Mouse (Mus musculus): ENCODE results near the gene Cyb5r4. TPM values are rescaled to one million over a fixed set of nuclear protein-coding genes. Genes with fewer than 3 reads are reported as not detected.
"Not testable (repeated sequence)": the region's sequence is repeated elsewhere in the genome, so short reads cannot be mapped to it uniquely, and the experiment has no call there.

The Cyb5r4 gene
- total RNA-seq (2021): 10 to 100 TPM; 26.2 to 33.6 TPM
- long read RNA-seq, experiment 1, transcript Cyb5r4-201 (16 exons, 2,644 nt): major isoform, 92 of 139 reads
- long read RNA-seq, experiment 1, partial matches to known transcripts: 2 of 139 reads
- long read RNA-seq, experiment 1, other reads (novel, unspliced or antisense): 45 of 139 reads
- long read RNA-seq, experiment 2, transcript Cyb5r4-201 (16 exons, 2,644 nt): major isoform, 62 of 112 reads
- long read RNA-seq, experiment 2, partial matches to known transcripts: 1 of 112 reads
- long read RNA-seq, experiment 2, other reads (novel, unspliced or antisense): 49 of 112 reads

DNA sequence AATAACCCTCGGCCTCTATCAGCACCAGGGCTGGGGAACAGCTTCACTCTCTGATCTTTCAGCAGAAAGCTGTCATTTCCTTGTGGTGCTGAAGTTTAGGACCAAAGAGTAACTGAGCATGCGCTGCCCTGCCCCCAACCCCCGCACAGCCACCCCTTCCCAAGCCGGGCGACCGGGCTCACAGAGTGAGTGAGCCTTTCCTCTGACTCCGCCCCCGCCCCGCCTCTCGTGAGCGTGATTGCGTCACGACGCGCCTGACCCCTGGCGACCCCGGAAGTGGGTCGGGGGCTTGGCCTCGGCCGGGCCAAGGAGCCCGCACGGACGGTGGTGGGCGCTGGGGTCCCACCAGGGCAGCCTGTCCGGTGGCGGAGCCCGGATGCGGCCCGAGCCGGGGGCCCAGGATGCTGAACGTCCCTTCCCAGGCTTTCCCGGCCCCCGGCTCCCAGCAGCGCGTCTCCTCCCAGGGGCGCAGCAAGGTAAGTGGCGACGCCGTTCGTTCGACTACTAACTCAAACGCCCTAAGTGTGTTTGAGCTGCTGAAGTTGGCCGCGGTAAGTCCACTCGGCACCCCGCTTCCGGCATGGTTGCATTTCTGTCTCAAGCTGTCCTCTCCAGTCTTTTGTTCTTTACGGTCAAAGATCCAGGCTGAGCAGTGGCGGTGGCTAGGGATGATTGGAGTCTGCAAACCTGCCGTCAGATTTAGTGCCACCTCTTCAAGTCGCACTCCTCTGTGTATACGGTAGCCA, at the start of gene Cyb5r4:
TSS of gene Cyb5r4 (plus strand) at position 237 of the 746 bp plus-strand sequence.
- intact Hi-C loops (cut with DNase I): loop anchor here (2.0 kb wide), 1 partner anchor 233 kb away; the partner anchor contains the start of gene Cep162
- H3K4me3 ChIP-seq: peak within 1 kb of the TSS; percentile 93
- no peak for TF ChIP-seq CTCF (IDR thresholded peaks at IDR 0.05)
- peak; percentile 97 for DNase-seq
- peak within 1 kb of the TSS; percentile 91 for H3K27ac ChIP-seq

DNA sequence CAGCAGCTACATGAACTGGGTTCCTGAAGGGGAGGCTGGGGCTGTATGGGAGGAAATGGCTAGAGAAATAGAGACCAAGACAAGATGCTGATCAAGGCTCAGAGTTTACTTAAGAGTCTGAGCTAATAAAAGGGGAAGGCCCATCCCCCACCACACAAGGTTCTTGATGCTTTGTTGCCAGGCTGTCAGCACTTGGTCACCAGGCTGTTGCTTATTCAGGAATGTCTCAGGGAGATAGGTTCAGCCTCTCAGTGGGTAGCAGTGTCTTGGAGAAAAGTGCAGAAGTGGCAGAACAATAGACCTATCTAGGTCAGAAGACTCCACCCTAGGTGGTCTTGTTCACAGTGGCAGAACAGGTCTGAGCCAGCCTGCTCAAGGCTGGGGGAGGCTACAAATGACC, 49.3 kb upstream of the Cyb5r4 start:
- intact Hi-C loops (cut with DNase I); H3K27ac ChIP-seq; DNase-seq; H3K4me3 ChIP-seq: not testable (repeated sequence)

DNA sequence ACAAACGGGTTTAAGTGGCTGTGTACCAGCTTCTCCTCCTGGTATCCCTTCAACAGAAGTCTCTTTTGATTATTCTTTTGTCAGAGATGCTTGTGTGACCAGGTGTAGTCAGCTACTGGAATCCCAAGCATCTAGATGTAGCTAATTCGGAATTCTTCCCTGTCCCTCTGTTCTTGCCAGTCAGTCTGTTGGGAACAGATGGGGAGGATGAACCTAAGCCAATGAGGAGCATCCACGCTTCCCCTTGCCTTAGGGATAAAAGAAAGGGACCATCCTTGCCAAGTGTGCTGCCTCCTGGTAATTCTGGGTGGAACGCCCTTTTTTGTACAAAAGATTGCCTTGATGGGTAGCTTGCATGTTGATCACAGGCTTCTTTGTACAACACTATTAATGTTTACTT, 48.3 kb upstream of the Cyb5r4 start:
- DNase-seq: no peak
- intact Hi-C loops (cut with DNase I): no loop called here
- no peak for TF ChIP-seq CTCF (IDR thresholded peaks at IDR 0.05)
- Histone ChIP-seq H3K27ac (no peak overlapping the region), H3K4me3 (no peak overlapping the region)

DNA sequence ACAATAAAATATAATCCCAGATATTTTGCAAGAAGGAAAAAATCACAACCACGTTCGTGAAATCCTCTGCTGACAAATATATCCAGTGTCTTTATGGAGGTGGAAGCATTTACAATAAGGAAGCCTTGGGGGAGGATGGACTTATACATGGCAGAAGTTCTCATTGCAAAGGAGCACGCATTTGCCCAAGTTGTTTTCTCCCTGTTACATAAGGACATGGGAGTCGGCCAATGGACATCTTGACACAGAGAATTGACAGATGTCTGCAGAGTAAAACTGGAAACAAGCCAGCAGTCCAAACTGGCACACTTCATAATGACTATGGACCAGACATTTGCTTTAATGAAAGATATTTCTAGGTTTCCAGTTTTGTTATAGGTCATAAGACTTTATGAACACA, 44.9 kb upstream of the Cyb5r4 start:
- DNase-seq: no peak
- H3K4me3 ChIP-seq: no peak overlapping the region
- intact Hi-C loops (cut with DNase I): no loop called here
- TF ChIP-seq CTCF (IDR thresholded peaks at IDR 0.05): no peak
- H3K27ac ChIP-seq: no peak overlapping the region

DNA sequence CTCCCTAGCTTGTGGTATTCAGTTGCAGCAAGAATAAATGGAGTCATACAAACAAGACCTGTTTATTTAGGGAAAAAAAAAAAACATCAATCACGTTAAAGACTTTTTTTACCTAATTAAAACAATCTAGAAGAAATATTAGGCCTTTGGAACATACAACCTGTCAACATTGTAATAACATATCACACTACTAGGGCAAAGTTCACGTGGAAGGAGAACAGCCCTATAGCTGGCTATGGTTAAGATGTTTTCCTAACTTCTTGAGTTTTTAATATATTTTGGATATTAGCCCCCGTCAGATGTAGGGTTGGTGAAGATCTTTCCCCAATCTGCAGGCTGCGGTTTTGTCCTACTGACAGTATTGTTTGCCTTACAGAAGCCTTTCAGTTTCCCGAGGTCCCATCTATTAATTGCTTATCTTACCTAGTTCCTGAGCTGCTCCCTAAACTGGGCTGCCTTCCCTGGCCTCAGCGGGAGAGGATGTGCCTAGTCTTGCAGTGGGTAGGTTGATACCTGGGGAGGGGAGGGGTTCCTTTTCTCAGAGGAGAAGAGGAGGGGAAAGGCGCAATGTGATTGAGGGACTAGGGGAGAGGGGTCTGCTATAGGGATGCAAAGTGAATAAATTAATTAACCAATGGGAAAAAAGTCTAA, 43.4 kb upstream of the Cyb5r4 start:
- DNase-seq: no peak
- H3K27ac ChIP-seq: no peak overlapping the region
- H3K4me3 ChIP-seq: no peak overlapping the region
- intact Hi-C loops (cut with DNase I): no loop called here
- TF ChIP-seq CTCF (IDR thresholded peaks at IDR 0.05): no peak

DNA sequence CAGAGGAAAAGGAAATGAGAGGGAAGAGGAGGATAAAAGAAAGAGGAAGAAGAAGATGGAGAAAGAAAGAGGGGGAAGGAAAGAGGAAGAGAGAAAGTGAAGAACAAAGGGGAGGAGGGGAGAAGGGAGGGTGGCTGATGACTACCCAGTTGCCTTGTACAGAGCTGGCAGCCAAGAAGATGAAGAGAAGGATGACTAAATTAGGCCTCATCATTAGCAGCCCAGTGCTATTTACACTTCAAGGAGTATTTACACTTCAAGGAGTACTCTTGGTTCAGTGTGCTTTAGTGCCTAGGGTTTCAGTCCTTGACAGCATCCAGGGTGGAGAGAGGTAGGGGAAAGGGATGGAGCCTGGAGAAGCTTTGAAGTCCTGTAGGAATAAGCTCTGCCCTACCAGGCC, 41.8 kb upstream of the Cyb5r4 start:
- no peak for TF ChIP-seq CTCF (IDR thresholded peaks at IDR 0.05)

DNA sequence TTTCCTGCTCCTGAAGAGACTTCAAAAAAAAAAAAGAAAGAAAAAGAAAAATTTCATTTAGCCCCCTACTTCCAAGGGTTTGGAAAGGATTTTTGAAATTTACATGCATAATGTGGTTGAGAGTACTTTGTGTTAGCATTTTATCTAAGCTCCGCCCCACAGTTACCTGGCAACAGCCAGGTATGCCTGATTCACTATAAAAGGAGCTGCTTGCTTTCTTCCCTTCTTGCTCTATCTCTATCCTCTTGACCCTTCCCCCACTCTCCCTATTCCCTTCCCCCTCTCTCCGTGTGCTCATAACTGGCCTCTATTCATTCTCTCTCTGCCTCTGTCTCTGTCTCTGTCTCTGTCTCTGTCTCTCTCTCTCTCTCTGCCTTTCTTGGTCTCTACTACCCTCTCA, 40.9 kb upstream of the Cyb5r4 start:
- DNase-seq: no peak
- no peak overlapping the region for H3K27ac ChIP-seq
- no peak for TF ChIP-seq CTCF (IDR thresholded peaks at IDR 0.05)
- H3K4me3 ChIP-seq: no peak overlapping the region
- intact Hi-C loops (cut with DNase I): no loop called here

More for the DNA sequence above, 41.8 kb upstream of the Cyb5r4 start:
- intact Hi-C loops (cut with DNase I): no loop called here
- Histone ChIP-seq H3K27ac (no peak overlapping the region), H3K4me3 (no peak overlapping the region)
- no peak for DNase-seq

DNA sequence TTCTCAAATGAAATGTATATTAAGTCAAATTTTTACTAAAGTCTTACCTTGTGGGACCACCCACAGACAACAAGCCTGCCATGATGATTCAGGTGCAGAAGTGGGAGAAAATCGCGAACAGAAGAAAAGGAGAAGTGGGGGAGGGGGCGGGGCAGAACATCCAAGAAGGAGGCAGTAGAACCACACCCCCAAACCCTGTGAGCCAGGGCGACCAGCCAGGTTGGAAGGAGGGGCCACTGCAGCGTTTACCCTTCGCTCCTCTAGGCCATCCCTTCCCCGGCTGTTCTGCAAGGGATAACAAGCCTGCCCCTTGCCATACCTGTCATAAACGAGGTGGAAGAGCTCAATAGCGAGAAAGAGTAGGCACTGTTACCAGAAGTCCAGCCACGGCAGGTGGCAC, 40.3 kb upstream of the Cyb5r4 start:
- Histone ChIP-seq H3K27ac (no peak overlapping the region), H3K4me3 (no peak overlapping the region)
- no peak for DNase-seq
- TF ChIP-seq CTCF (IDR thresholded peaks at IDR 0.05): no peak
- intact Hi-C loops (cut with DNase I): no loop called here

DNA sequence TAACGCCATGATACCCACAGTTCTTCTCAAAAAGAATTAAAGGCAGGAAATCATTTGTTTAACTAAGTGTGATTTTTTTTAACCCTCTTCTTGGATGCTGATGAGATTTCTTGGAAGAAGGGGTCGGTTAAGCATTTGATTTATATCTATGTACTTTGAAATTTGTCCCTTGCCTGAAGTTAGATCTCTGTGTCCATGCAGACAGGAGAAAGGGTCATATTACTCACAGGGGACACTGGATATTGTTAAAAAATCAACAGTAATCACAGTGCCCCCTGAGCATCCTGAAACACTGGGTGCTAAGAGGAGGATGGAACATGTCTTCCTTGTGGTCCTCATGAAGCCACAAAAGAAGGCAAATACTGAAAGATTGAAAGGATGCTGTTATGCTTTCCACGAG, 37.2 kb upstream of the Cyb5r4 start:
- no peak for TF ChIP-seq CTCF (IDR thresholded peaks at IDR 0.05)
- intact Hi-C loops (cut with DNase I): no loop called here
- DNase-seq: no peak
- Histone ChIP-seq H3K27ac (no peak overlapping the region), H3K4me3 (no peak overlapping the region)

DNA sequence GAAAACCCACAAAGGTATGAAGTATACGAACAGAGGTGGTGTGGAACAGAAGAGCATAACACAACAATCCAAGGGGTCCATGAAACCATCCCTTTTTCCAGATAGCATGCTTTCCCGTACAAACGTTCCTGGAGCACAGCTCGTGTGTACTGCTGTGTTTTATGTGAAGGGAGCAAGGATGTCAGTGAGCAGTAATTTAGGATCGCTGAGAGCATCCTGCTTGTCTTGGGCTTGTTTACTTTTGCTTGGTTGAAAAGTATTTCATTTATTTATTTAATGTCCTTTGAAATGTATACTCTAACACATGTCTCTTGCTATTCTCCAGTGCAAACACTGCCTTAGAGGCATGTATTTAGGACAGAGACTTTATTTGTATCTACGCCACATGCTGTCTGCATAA, 36.7 kb upstream of the Cyb5r4 start:
- TF ChIP-seq CTCF (IDR thresholded peaks at IDR 0.05): no peak
- intact Hi-C loops (cut with DNase I): no loop called here
- H3K27ac ChIP-seq: no peak overlapping the region
- DNase-seq: no peak
- H3K4me3 ChIP-seq: no peak overlapping the region

DNA sequence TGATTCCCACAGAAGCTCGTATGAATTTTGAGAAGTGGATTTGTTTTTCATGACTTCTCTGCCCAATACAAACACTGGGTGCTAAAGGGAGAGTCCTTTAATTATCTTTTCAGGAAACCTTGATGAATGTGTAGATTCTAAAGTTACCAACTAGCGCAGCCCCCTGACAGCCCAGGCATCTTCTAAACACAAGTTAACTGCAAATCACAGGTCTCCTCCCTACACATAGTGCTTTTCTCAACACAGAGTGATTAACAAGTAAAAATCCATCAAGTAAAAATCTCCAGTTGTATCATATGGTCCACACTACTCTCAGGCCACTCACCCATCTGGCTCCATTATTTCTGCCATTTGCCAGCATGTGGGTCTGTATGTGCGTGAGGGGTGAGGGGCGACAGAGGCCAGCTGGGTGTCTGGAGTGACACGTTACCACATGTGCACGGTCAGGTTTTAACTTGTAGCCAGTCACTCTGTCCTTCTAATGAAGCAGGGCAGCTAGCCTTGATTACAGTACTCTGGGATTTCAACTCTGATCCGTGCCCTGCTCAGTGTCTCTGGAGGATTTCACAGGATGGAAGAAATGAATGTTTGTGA, 35.0 kb upstream of the Cyb5r4 start:
- Histone ChIP-seq H3K4me3 (no peak overlapping the region), H3K27ac (no peak overlapping the region)
- no peak for TF ChIP-seq CTCF (IDR thresholded peaks at IDR 0.05)
- DNase-seq: no peak
- intact Hi-C loops (cut with DNase I): no loop called here

DNA sequence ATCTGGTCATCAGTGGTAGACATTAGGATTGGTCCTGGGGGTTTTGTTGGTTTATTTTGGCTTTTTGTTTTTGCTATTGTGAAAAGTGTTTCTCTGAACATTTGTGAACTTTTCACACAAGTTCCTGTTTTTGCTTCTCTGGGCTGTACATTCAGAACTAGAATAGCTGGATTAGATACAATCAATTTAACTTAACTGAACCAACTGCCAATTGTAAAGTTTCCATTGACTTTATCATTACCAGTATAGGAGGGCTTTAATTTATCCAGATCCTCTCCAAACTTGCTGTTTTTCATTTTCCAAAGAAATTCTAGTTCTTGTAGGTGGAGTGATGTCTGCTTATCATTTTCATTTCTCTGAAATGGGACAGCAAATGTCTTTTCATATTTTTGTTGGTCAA, 32.0 kb upstream of the Cyb5r4 start:
- Histone ChIP-seq H3K4me3 (no peak overlapping the region), H3K27ac (no peak overlapping the region)
- no peak for DNase-seq
- no peak for TF ChIP-seq CTCF (IDR thresholded peaks at IDR 0.05)
- intact Hi-C loops (cut with DNase I): no loop called here

DNA sequence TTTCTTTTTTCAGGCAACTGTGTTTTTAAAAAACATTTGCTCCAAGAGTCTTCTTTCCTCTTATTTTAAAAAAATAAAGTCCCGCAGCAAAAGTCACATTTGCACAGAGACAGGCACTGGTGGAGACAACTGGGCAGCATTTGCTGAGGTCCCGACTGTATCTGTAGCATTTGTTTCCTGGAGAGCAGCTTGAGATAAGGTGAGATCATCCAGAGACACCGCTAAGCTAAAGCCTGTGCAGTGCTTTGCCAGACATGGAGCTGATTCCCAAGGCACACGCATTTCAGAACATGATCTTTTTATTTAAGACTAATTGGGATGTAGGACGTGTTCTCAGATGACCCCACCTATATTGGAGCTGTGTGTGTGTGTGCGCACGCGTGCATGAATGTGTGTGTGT, 30.1 kb upstream of the Cyb5r4 start:
- H3K4me3 ChIP-seq: no peak overlapping the region
- no peak for TF ChIP-seq CTCF (IDR thresholded peaks at IDR 0.05)
- DNase-seq: no peak
- no peak overlapping the region for H3K27ac ChIP-seq
- intact Hi-C loops (cut with DNase I): no loop called here
